Mouse (Mus musculus) intestine, embryonic 15.5 days (tissue): ENCODE measurements at regions not wholly inside any gene's neighbourhood (a gene's known extent, or its start where the extent isn't known, plus 50 kb on each side); places are given as distances from the start of the nearest gene placed in this dataset.

Source experiments
- ATAC-seq: fragments of 200-750 bp; cut with Nextera tagmentation; 2 replicates; pipeline ENCODE4 v1.8.0; 2017; ENCODE audit warnings: moderate TSS enrichment, moderate library complexity
- H3K27ac ChIP-seq: fragments of 300-500 bp; sonication (generic); 2 replicates; pipeline ENCODE4 v1.5.1; 2015; ENCODE audit warnings: mild to moderate bottlenecking, inconsistent platforms
- H3K27me3 ChIP-seq: fragments of 300-500 bp; sonication (generic); replicated peaks from 2 replicates; pipeline ENCODE4 v1.6.1; 2015; ENCODE audit warnings: inconsistent platforms
- H3K36me3 ChIP-seq: fragments of 300-500 bp; sonication (generic); 2 replicates; pipeline ENCODE4 v1.6.1; 2015; ENCODE audit warnings: inconsistent platforms
- H3K4me1 ChIP-seq: fragments of 300-500 bp; sonication (generic); replicated peaks from 2 replicates; pipeline ENCODE4 v1.6.1; 2015; ENCODE audit warnings: inconsistent platforms
- H3K4me2 ChIP-seq: fragments of 300-500 bp; sonication (generic); replicated peaks from 2 replicates; pipeline ENCODE4 v1.6.1; 2015; ENCODE audit warnings: mild to moderate bottlenecking, inconsistent platforms
- H3K4me3 ChIP-seq: fragments of 300-500 bp; sonication (generic); replicated peaks from 2 replicates; pipeline ENCODE4 v1.5.1; 2015; ENCODE audit warnings: inconsistent platforms
- H3K9ac ChIP-seq: fragments of 300-500 bp; sonication (generic); 2 replicates; pipeline ENCODE4 v1.6.1; 2015; ENCODE audit warnings: inconsistent platforms
- H3K9me3 ChIP-seq: fragments of 300-500 bp; sonication (generic); 2 replicates; pipeline ENCODE4 v1.6.1; 2016; ENCODE audit warnings: inconsistent platforms
- WGBS: fragments of 180-500 bp; shearing (Covaris S2); methylation state at CpG from one replicate; pipeline ENCODE4 v1.1.7; 2015; 5-methylcytosine and 5-hydroxymethylcytosine counted together

- no peak for ATAC-seq
- H3K4me3 ChIP-seq = no peak overlapping the region
- H3K27ac ChIP-seq = no peak overlapping the region
- no peak overlapping the region for H3K4me2 ChIP-seq
- no peaks in the 10 kb centered on the region for H3K9me3 ChIP-seq
- H3K27me3 ChIP-seq = no peaks in the 10 kb centered on the region
- H3K36me3 ChIP-seq = no peaks in the 10 kb centered on the region
- no peaks in the 10 kb centered on the region for H3K4me1 ChIP-seq
- WGBS = 72% methylated on average over 1 of the region's 1 CpGs
- H3K9ac ChIP-seq = no peak overlapping the region
Measured at GRCm38 (mm10) chr3:77758295-77758694, 1528.0 kb downstream of the Rapgef2 start.

- no peaks in the 10 kb centered on the region for H3K36me3 ChIP-seq
- no peaks in the 10 kb centered on the region for H3K9me3 ChIP-seq
- no peak overlapping the region for H3K9ac ChIP-seq
- H3K4me3 ChIP-seq = no peak overlapping the region
- H3K27ac ChIP-seq = no peak overlapping the region
- no peak for ATAC-seq
- 85% methylated on average over 3 of the region's 3 CpGs for WGBS
- H3K4me2 ChIP-seq = no peak overlapping the region
- H3K27me3 ChIP-seq = no peaks in the 10 kb centered on the region
- H3K4me1 ChIP-seq = no peaks in the 10 kb centered on the region
Measured at GRCm38 (mm10) chr3:77742146-77742545, 1544.2 kb downstream of the Rapgef2 start.

GRCm38 (mm10) chr3:77717840-77718239 is 1568.5 kb downstream of the Rapgef2 start:
- WGBS = 79% methylated on average over 1 of the region's 1 CpGs

DNA sequence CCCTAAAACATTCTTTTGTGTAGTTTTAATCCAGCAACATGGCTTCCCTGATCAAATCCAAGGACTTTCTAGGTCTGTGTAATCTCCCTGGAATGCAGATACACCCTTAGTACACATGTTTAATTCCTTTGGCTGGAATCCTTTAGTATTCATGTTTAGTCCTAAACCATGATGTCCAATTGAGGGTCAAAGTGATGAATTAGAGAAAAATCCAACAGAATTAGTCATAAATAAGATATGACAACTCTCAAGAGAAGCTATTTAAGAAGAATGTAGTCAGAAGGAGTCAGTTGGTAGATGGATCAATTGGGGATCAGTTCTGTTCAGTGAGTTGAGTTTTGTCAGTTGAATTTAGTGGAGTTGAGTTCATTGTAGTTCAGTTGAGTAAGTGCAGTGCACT is 1590.7 kb downstream of the Rapgef2 start:
- Histone ChIP-seq H3K9ac (no peak overlapping the region), H3K27me3 (no peaks in the 10 kb centered on the region), H3K4me2 (no peak overlapping the region), H3K9me3 (no peaks in the 10 kb centered on the region), H3K36me3 (no peaks in the 10 kb centered on the region), H3K4me1 (no peaks in the 10 kb centered on the region), H3K27ac (no peak overlapping the region), H3K4me3 (no peak overlapping the region)
- ATAC-seq = no peak

More at GRCm38 (mm10) chr3:77717840-77718239, 1568.5 kb downstream of the Rapgef2 start:
- ATAC-seq = no peak
- Histone ChIP-seq H3K36me3 (no peaks in the 10 kb centered on the region), H3K4me3 (no peak overlapping the region), H3K4me2 (no peak overlapping the region), H3K27ac (no peak overlapping the region), H3K27me3 (no peaks in the 10 kb centered on the region), H3K9ac (no peak overlapping the region), H3K9me3 (no peaks in the 10 kb centered on the region), H3K4me1 (no peaks in the 10 kb centered on the region)

DNA sequence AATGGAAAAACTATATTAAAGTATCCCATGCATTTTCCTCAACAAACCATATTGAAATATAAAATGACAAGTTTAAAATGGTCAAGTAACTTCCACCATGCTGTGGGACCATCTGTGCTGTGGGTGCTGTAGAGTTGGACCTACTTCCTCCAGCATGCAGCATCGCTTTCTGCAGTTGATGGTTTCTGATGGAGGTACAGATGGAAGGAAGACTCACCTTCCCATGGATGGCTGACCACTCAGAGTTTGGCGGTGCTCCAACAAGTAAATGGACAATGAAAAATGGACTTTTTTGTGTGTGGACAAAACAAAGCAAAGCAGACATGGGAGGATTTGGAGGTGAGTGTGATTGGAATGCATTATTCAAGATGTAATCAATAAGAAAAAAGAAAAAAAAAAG is 1592.3 kb downstream of the Fstl5 start:
- Histone ChIP-seq H3K9me3 (no peaks in the 10 kb centered on the region), H3K36me3 (no peaks in the 10 kb centered on the region), H3K4me1 (no peaks in the 10 kb centered on the region), H3K4me3 (no peak overlapping the region), H3K4me2 (no peak overlapping the region), H3K27ac (no peak overlapping the region), H3K9ac (no peak overlapping the region), H3K27me3 (no peaks in the 10 kb centered on the region)
- 85% methylated on average over 2 of the region's 2 CpGs for WGBS
- ATAC-seq = no peak

GRCm38 (mm10) chr3:77653881-77654280 is 1579.8 kb downstream of the Fstl5 start:
- no peaks in the 10 kb centered on the region for H3K36me3 ChIP-seq
- H3K4me1 ChIP-seq = no peaks in the 10 kb centered on the region
- H3K9me3 ChIP-seq = no peaks in the 10 kb centered on the region
- no peaks in the 10 kb centered on the region for H3K27me3 ChIP-seq
- no peak overlapping the region for H3K9ac ChIP-seq
- no peak overlapping the region for H3K27ac ChIP-seq
- H3K4me3 ChIP-seq = no peak overlapping the region
- H3K4me2 ChIP-seq = no peak overlapping the region
- 93% methylated on average over 3 of the region's 3 CpGs for WGBS
- ATAC-seq = no peak
